Mouse (Mus musculus) mesoderm, embryonic 11.5 days (tissue): Measurements from ENCODE around the gene Ear10.
"Not testable (repeated sequence)": the region's sequence is repeated elsewhere in the genome, so short reads cannot be mapped to it uniquely, and the experiment has no call there.

ENCODE experiments used
- DNase-seq: peaks from one replicate; pipeline ENCODE4 v3.0.0-alpha.2; 2012; ENCODE audit warnings: low read depth, low spot score

Ear10 gene

GRCm38 (mm10) chr14:43923459-43923858, at the start of gene Ear10:
Ear10 (minus strand) TSS chr14:43923559.
- not testable (repeated sequence) for DNase-seq

- not testable (repeated sequence) for DNase-seq
These were observed 33.4 kb upstream of the Ear10 start, which contains the start of gene Ang5 for GRCm38 (mm10) chr14:43956769-43957168. Ang5 (plus strand) TSS chr14:43957069.

GRCm38 (mm10) chr14:43955074-43955473, 31.7 kb upstream of the Ear10 start:
- DNase-seq: not testable (repeated sequence)

GRCm38 (mm10) chr14:43953382-43953781, 30.0 kb upstream of the Ear10 start:
- DNase-seq: not testable (repeated sequence)

GRCm38 (mm10) chr14:43933399-43933798, 10.0 kb upstream of the Ear10 start:
- DNase-seq: not testable (repeated sequence)

- not testable (repeated sequence) for DNase-seq
These were observed 9.6 kb upstream of the Ear10 start for GRCm38 (mm10) chr14:43932991-43933390.

GRCm38 (mm10) chr14:43925404-43925950, 2.1 kb upstream of the Ear10 start:
- not testable (repeated sequence) for DNase-seq

GRCm38 (mm10) chr14:43924688-43925403, 1.5 kb upstream of the Ear10 start, which contains the start of gene Gm8113:
Gm8113 (plus strand) TSS chr14:43925390.
- peak; percentile 49 for DNase-seq

- DNase-seq: not testable (repeated sequence)
These were observed 5.1 kb downstream of the Ear10 start for GRCm38 (mm10) chr14:43918214-43918613.

GRCm38 (mm10) chr14:43898577-43898976, 24.8 kb downstream of the Ear10 start:
- DNase-seq: not testable (repeated sequence)

GRCm38 (mm10) chr14:43895357-43895756, 28.0 kb downstream of the Ear10 start:
- DNase-seq: not testable (repeated sequence)

GRCm38 (mm10) chr14:43891288-43891687, 32.1 kb downstream of the Ear10 start:
- not testable (repeated sequence) for DNase-seq

GRCm38 (mm10) chr14:43886235-43886634, 37.1 kb downstream of the Ear10 start:
- DNase-seq: not testable (repeated sequence)

GRCm38 (mm10) chr14:43879966-43880545, 43.3 kb downstream of the Ear10 start:
- DNase-seq: not testable (repeated sequence)

GRCm38 (mm10) chr14:43877789-43878188, 45.6 kb downstream of the Ear10 start:
- DNase-seq: not testable (repeated sequence)

GRCm38 (mm10) chr14:43875417-43875816, 47.9 kb downstream of the Ear10 start, which contains the start of gene Ear1:
Ear1 (minus strand) TSS chr14:43875517.
- not testable (repeated sequence) for DNase-seq

GRCm38 (mm10) chr14:43874862-43875261, 48.5 kb downstream of the Ear10 start:
- DNase-seq: not testable (repeated sequence)
